17 mouse cellular contexts compared by ENCODE assay signal in genomic region chr2:43534417-43534816, GRCm38 (mm10). TPM values are rescaled to one million over a fixed set of nuclear protein-coding genes. Genes with fewer than 3 reads are reported as not detected.
"Had no signal": no experiment of that assay in that cellular context is flagged by ENCODE, and none has a peak within 500 bp of the region (broad histone marks: within the 10 kb centered on the region; RNA-seq: fewer than 3 reads in every experiment).

No protein-coding gene starts in this region.

- H3K9ac ChIP-seq: neural tube, embryonic 12.5 days; neural tube, embryonic 13.5 days; neural tube, embryonic 15.5 days; stomach, embryonic 15.5 days had no signal

- H3K4me2 ChIP-seq: neural tube, embryonic 12.5 days; neural tube, embryonic 13.5 days; neural tube, embryonic 15.5 days; stomach, embryonic 15.5 days had no signal

- H3K27me3 ChIP-seq: neural tube, embryonic 12.5 days; neural tube, embryonic 13.5 days; neural tube, embryonic 15.5 days; stomach, embryonic 15.5 days had no signal

- H3K4me1 ChIP-seq: neural tube, embryonic 12.5 days; neural tube, embryonic 13.5 days; neural tube, embryonic 15.5 days; stomach, embryonic 15.5 days had no signal

- DNase-seq: retina, postnatal 1 day; right cerebral cortex, adult 18-20 months; right cerebral cortex, postnatal 14 days; right cerebral cortex, postnatal 25 days; right cerebral cortex, postnatal 4 days; spleen, adult 18-20 months; thymus, adult 18-20 months; thymus, adult 2 months; thymus, postnatal 14 days; thymus, postnatal 36 days; thymus, postnatal 4 days had no signal

- H3K27ac ChIP-seq: neural tube, embryonic 12.5 days; neural tube, embryonic 13.5 days; neural tube, embryonic 15.5 days; stomach, embryonic 15.5 days had no signal

- H3K4me3 ChIP-seq: neural tube, embryonic 12.5 days; neural tube, embryonic 13.5 days; neural tube, embryonic 15.5 days; stomach, embryonic 15.5 days had no signal

- H3K9me3 ChIP-seq: neural tube, embryonic 12.5 days; neural tube, embryonic 13.5 days; neural tube, embryonic 15.5 days; stomach, embryonic 15.5 days had no signal

- H3K36me3 ChIP-seq: neural tube, embryonic 12.5 days; neural tube, embryonic 13.5 days; neural tube, embryonic 15.5 days; stomach, embryonic 15.5 days had no signal

RNA-seq across cellular contexts. Expression of gene Kynu, which starts 20.7 kb away (rescaled TPM):
- polyA plus RNA-seq: neural tube, embryonic 14.5 days; testis, adult 2 months had no signal
